Mouse (Mus musculus) heart, postnatal 0 days (tissue): Measurements from ENCODE around the gene Pcolce. TPM values are rescaled to one million over a fixed set of nuclear protein-coding genes. Genes with fewer than 3 reads are reported as not detected.

Source experiments
- ATAC-seq: fragments of 200-750 bp; cut with Nextera tagmentation; 2 replicates; pipeline ENCODE4 v1.8.0; 2017; ENCODE audit warnings: low read depth, moderate number of reproducible peaks, moderate library complexity; ENCODE audit not compliant: insufficient read depth
- DNase-seq: peaks from one replicate; pipeline ENCODE4 v3.0.0-alpha.2; 2016; ENCODE audit warnings: low spot score
- H3K27ac ChIP-seq: fragments of 300-500 bp; sonication (generic); 2 replicates; pipeline ENCODE4 v1.5.1; 2014; ENCODE audit warnings: low read depth, mild to moderate bottlenecking
- H3K27me3 ChIP-seq: fragments of 300-500 bp; sonication (generic); 2 replicates; pipeline ENCODE4 v1.6.1; 2014; ENCODE audit warnings: low read length, mixed read lengths; ENCODE audit not compliant: control insufficient read depth, insufficient read depth
- H3K36me3 ChIP-seq: fragments of 300-500 bp; sonication (generic); replicated peaks from 2 replicates; pipeline ENCODE4 v1.6.1; 2014; ENCODE audit warnings: low read length, mixed read lengths; ENCODE audit not compliant: control insufficient read depth, insufficient read depth
- H3K4me1 ChIP-seq: fragments of 300-500 bp; sonication (generic); 2 replicates; pipeline ENCODE4 v1.6.1; 2014; ENCODE audit warnings: antibody characterized with exemption; ENCODE audit not compliant: control insufficient read depth, insufficient read depth
- H3K4me2 ChIP-seq: fragments of 300-500 bp; sonication (generic); 2 replicates; pipeline ENCODE4 v1.6.1; 2014; ENCODE audit warnings: low read depth, mild to moderate bottlenecking, low read length, moderate library complexity
- H3K4me3 ChIP-seq: fragments of 300-500 bp; sonication (generic); 2 replicates; pipeline ENCODE4 v1.5.1; 2014; ENCODE audit warnings: low read depth, low read length
- H3K9ac ChIP-seq: fragments of 300-500 bp; sonication (generic); replicated peaks from 2 replicates; pipeline ENCODE4 v1.6.1; 2014; ENCODE audit warnings: low read depth, low read length, mixed read lengths
- H3K9me3 ChIP-seq: fragments of 300-500 bp; sonication (generic); replicated peaks from 2 replicates; pipeline ENCODE4 v1.6.1; 2016; ENCODE audit warnings: low read length; ENCODE audit not compliant: control insufficient read depth
- CTCF ChIP-seq: IDR thresholded peaks from 2 replicates; pipeline ENCODE4 v1.5.1; 2016; ENCODE audit warnings: antibody characterized with exemption, control low read depth, low read depth
- EP300 ChIP-seq: IDR thresholded peaks from 2 replicates; pipeline ENCODE4 v1.6.1; 2016; ENCODE audit warnings: antibody characterized with exemption, low read depth
- WGBS: fragments of 180-500 bp; shearing (Covaris S2); extraction: QIAGEN DNeasy Blood & Tissue Kit; methylation state at CpG from one replicate; pipeline ENCODE4 v1.1.7; 2014; 5-methylcytosine and 5-hydroxymethylcytosine counted together
- polyA plus RNA-seq: library from polyadenylated mRNA; unstranded; fragments of >200 nt; fragmentation: Nextera tagmentation; extraction: Ambion mirVana; gene quantifications from 2 replicates; pipeline ENCODE4 v1.2.1, GENCODE M21; 2015
- total RNA-seq: library from RNA; depleted of rRNA; stranded (reverse); fragments of >200 nt; gene quantifications from 2 replicates; pipeline ENCODE4 v1.2.3, GENCODE M21; 2014; ENCODE audit warnings: low replicate concordance

Pcolce gene
- total and polyA plus RNA-seq, 2 experiments from 2014 or later: 116 to 172 TPM

- DNase-seq: peak; percentile 76
- Histone ChIP-seq H3K4me2 (no peak overlapping the region), H3K27ac (no peak overlapping the region), H3K4me1 (peaks cover 5% of the 10 kb centered on the region; the same call in 1 of the 2 replicates), H3K9me3 (no peaks in the 10 kb centered on the region), H3K27me3 (no peaks in the 10 kb centered on the region), H3K36me3 (peaks cover 31% of the 10 kb centered on the region; the same call in 1 of the 2 replicates), H3K9ac (no peak overlapping the region), H3K4me3 (no peak overlapping the region)
- 25% methylated on average over 3 of the region's 3 CpGs for WGBS
- no peak for TF ChIP-seq EP300
- TF ChIP-seq CTCF: peak; percentile 78
- 0 out of 2 replicates have a peak, but pooled peaks have one; percentile 18 for ATAC-seq
Observed at GRCm38 (mm10) chr5:137652474-137652873, 38.9 kb upstream of the Pcolce start.

DNA sequence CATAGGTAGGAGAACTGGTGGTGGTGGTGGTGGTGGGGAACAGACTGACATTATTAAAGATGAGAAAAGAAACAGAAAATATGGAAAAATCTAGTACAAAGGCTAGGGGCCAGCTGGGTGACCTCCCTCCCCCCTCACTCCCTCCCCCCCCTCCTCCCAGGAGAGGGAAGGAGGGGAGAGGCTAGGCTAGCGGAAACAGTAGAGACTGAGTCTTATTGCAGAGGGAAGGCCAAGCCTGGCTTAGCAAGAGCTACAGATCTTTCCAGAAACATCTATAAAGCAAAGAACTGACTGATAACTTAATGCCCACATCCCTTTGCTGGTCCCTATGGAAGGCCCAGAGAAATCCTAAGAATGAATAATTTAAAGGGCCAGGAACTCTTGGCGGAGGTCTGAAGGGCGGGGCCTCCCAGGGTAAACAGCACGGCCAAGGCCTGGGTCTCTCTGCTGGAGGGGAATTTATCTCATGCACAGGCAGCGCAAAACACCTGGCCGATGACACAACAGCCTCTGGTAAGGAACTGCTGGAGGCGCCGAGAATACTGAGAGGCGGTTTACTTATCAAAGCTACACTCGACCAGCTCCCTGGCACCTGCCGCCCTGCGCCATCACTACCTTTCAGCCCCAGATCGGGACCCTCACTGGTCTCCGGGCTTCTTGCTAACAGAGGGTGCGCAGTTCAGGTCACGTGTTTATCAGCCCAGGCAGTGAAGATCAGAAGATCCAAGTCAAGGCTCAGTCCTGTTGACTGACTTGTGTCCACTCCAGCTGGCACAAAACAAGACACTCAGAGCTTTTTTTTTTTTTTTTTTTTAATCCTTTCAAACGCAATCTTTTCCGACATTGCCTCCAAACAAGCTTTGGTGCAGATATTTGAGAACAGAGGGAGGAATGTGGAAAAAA is 36.3 kb upstream of the Pcolce start:
- H3K36me3 ChIP-seq: peaks cover 24% of the 10 kb centered on the region; the same call in 1 of the 2 replicates
- H3K4me1 ChIP-seq: peaks cover 5% of the 10 kb centered on the region; the same call in 1 of the 2 replicates
- no peak overlapping the region for H3K4me3 ChIP-seq
- no peak for TF ChIP-seq CTCF
- no peak for TF ChIP-seq EP300
- 21% methylated on average over 18 of the region's 18 CpGs for WGBS
- DNase-seq (no peak), ATAC-seq (no peak)
- H3K27me3 ChIP-seq: peaks cover 20% of the 10 kb centered on the region; the same call in 1 of the 2 replicates
- H3K4me2 ChIP-seq: 0 out of 2 replicates have a peak overlapping the region, but pooled peaks have one; percentile 21
- H3K27ac ChIP-seq: peak overlapping the region; percentile 5; the same call in 1 of the 2 replicates
- no peak overlapping the region for H3K9ac ChIP-seq
- no peaks in the 10 kb centered on the region for H3K9me3 ChIP-seq

DNA sequence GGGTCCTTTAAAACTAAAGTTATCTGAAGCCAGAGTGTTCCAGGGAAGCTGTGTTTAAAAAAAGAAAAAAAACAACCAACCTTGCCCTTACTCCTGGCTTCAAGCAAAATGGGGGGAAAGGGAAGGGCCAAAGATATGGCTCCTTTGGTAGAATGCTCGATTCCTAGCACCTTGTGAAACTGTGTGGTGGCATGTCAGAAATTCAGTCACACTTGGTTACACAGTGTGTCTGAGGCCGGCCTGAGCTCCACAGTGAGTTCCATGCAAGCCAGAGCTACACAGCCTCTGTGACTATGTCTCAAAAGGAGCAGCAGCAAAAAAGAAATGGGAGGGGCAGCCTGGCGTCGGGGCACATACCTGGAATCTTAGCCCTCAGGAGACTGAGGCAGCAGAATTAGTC is 35.7 kb upstream of the Pcolce start:
- peak overlapping the region; percentile 5; the same call in 1 of the 2 replicates for H3K27ac ChIP-seq
- peaks cover 20% of the 10 kb centered on the region; the same call in 1 of the 2 replicates for H3K36me3 ChIP-seq
- H3K4me1 ChIP-seq: peaks cover 5% of the 10 kb centered on the region; the same call in 1 of the 2 replicates
- no peak for ATAC-seq
- no peak overlapping the region for H3K4me3 ChIP-seq
- H3K4me2 ChIP-seq: no peak overlapping the region
- DNase-seq: no peak
- no peak overlapping the region for H3K9ac ChIP-seq
- TF ChIP-seq EP300: no peak
- TF ChIP-seq CTCF: no peak
- H3K27me3 ChIP-seq: peaks cover 25% of the 10 kb centered on the region
- WGBS: 36% methylated on average over 4 of the region's 4 CpGs
- H3K9me3 ChIP-seq: no peaks in the 10 kb centered on the region

DNA sequence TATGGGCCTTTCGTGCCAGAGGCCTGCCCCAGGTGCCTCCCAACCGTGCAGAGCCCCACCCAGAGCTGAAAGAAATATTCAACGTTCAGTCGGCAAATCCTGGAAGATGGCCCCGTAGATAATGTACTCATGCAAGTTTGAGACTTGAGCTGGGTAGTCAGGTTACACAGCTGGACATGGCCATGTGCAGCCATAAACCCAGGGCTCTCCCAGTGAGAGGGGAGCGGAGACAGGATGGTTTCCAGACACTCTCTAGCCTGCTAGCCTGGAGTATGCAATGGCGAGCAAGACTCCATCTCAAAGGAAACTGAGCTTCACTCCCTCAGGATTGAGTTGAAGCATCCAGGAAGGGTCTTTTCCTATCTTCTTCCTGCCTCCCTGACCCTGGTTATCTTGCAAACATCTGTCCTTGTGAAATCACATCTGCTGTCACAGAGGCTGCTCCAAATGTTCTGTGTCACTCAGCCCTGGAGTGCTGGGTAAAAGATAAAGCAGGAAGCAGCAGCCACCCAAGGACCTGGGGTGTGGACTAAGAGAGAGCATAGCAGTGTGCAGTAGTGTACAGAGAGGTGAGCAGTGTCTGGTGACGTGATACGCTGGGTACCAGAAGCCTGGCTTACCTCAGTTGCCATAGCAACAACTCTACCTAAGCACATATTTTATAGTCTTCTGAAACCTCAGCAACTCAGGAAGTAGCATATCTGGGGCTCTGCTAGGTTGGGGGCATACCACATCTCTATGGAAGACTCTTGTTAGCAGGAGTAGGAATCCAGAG is 34.4 kb upstream of the Pcolce start:
- ATAC-seq (no peak), DNase-seq (no peak)
- Histone ChIP-seq H3K9me3 (no peaks in the 10 kb centered on the region), H3K4me1 (peaks cover 5% of the 10 kb centered on the region; the same call in 1 of the 2 replicates), H3K4me2 (no peak overlapping the region), H3K27ac (no peak overlapping the region), H3K4me3 (no peak overlapping the region), H3K9ac (no peak overlapping the region), H3K36me3 (peaks cover 10% of the 10 kb centered on the region; the same call in 1 of the 2 replicates), H3K27me3 (peaks cover 33% of the 10 kb centered on the region)
- WGBS: 51% methylated on average over 9 of the region's 9 CpGs
- TF ChIP-seq CTCF: no peak
- no peak for TF ChIP-seq EP300

DNA sequence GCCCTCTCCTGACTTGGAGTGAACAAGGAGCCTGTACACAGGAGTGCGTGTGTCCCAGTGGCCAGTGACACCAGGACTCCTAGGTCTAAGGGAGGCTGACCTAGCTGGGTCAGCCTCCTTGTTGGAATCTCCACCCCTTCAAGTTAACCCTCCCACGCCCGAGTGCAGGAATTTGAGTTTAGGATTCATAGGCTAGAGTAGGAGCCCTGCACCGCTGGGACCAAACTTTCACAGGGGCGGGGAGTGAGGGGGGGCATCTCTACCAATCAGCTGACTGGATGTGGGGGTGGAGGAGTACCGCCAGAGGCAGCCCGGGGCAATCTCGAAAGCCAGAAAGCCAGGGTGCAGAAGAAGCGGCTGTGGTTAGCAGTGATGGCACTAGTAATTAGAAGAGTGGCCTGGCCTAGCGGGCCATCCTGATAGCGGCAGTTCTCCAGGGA is 32.1 kb upstream of the Pcolce start, which contains the start of gene Irs3:
TSS of gene Irs3 (minus strand) at position 63 of the 440 bp plus-strand sequence.
- TF ChIP-seq EP300 (no peak), CTCF (no peak)
- 25% methylated on average over 11 of the region's 11 CpGs for WGBS
- peaks cover 5% of the 10 kb centered on the region; the same call in 1 of the 2 replicates for H3K4me1 ChIP-seq
- no peaks in the 10 kb centered on the region for H3K9me3 ChIP-seq
- peak within 1 kb of the TSS; percentile 30 for H3K4me3 ChIP-seq
- DNase-seq (no peak), ATAC-seq (no peak)
- peak within 1 kb of the TSS; percentile 63 for H3K4me2 ChIP-seq
- H3K27ac ChIP-seq: no peak within 1 kb of the TSS
- peaks cover 15% of the 10 kb centered on the region for H3K36me3 ChIP-seq
- H3K27me3 ChIP-seq: peaks cover 33% of the 10 kb centered on the region
- H3K9ac ChIP-seq: no peak within 1 kb of the TSS
